Comparison of ENCODE assay signal across 26 mouse cellular contexts in the genomic region with DNA sequence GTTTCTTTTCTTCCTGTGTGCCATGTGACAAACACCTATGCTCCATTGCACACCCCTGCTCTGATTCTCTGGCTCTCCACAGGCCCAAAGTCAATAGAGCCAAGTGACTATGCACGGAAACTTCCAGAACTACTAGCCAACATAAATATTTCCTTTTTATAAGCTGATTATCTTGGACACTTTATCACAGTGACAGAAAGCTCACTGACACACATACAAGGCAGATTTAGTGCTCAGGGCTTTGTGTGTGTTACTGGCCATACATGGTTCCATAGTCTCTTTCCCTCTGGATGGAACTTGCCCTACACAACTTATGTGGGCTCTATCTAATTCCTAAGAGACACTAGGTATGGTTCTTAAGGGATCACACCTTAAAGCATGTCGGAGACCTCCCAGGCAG.
"Had no signal": no experiment of that assay in that cellular context is flagged by ENCODE, and none has a peak within 500 bp of the region (broad histone marks: within the 10 kb centered on the region; RNA-seq: fewer than 3 reads in every experiment).

No protein-coding gene starts in this region.

- H3K4me2 ChIP-seq: heart, embryonic 11.5 days; hindbrain, embryonic 12.5 days; hindbrain, embryonic 14.5 days; intestine, embryonic 15.5 days; limb, embryonic 12.5 days; liver, embryonic 11.5 days; liver, embryonic 13.5 days had no signal

- H3K27ac ChIP-seq: gastrocnemius, adult 2 months; heart, adult 2 months; hindbrain, embryonic 10.5 days; hindbrain, embryonic 12.5 days; hindbrain, embryonic 14.5 days; intestine, embryonic 15.5 days; layer of hippocampus, adult 2 months; left cerebral cortex, adult 2 months; limb, embryonic 10.5 days; limb, embryonic 12.5 days; liver, embryonic 13.5 days had no signal

- H3K27me3 ChIP-seq: hindbrain, embryonic 12.5 days; intestine, embryonic 15.5 days; limb, embryonic 12.5 days; liver, embryonic 13.5 days had no signal

- H3K9ac ChIP-seq: hindbrain, embryonic 12.5 days; hindbrain, embryonic 14.5 days; intestine, embryonic 15.5 days; limb, embryonic 12.5 days; liver, embryonic 13.5 days had no signal

- H3K4me1 ChIP-seq: intestine, embryonic 15.5 days; limb, embryonic 10.5 days; limb, embryonic 12.5 days; liver, embryonic 13.5 days had no signal

- H3K4me3 ChIP-seq: gastrocnemius, adult 2 months; heart, adult 2 months; hindbrain, embryonic 10.5 days; hindbrain, embryonic 12.5 days; intestine, embryonic 15.5 days; layer of hippocampus, adult 2 months; left cerebral cortex, adult 2 months; limb, embryonic 10.5 days; limb, embryonic 12.5 days; liver, embryonic 13.5 days had no signal

- H3K9me3 ChIP-seq: hindbrain, embryonic 10.5 days; hindbrain, embryonic 12.5 days; intestine, embryonic 15.5 days; limb, embryonic 10.5 days; limb, embryonic 12.5 days; liver, embryonic 13.5 days had no signal

- DNase-seq: gastrocnemius, adult 2 months; gastrocnemius, postnatal 10 days; gastrocnemius, postnatal 25 days; heart, adult 2 months; heart, postnatal 14 days; heart, postnatal 36 days; kidney, adult 18-20 months; kidney, adult 8-10 months; kidney, postnatal 10 days; kidney, postnatal 25 days; kidney, postnatal 4 days; liver; liver, embryonic 13.5 days had no signal

- H3K36me3 ChIP-seq: hindbrain, embryonic 10.5 days; hindbrain, embryonic 12.5 days; intestine, embryonic 15.5 days; limb, embryonic 10.5 days; limb, embryonic 12.5 days; liver, embryonic 13.5 days had no signal

- ATAC-seq: hindbrain, embryonic 16.5 days; inflammation-experienced regulatory T-cells, adult 6 months; intestine, embryonic 15.5 days; intestine, postnatal 0 days had no signal
